Mouse (Mus musculus): ENCODE results near the gene 1810049J17Rik.
"Not testable (repeated sequence)": the region's sequence is repeated elsewhere in the genome, so short reads cannot be mapped to it uniquely, and the experiment has no call there.

1810049J17Rik gene

DNA sequence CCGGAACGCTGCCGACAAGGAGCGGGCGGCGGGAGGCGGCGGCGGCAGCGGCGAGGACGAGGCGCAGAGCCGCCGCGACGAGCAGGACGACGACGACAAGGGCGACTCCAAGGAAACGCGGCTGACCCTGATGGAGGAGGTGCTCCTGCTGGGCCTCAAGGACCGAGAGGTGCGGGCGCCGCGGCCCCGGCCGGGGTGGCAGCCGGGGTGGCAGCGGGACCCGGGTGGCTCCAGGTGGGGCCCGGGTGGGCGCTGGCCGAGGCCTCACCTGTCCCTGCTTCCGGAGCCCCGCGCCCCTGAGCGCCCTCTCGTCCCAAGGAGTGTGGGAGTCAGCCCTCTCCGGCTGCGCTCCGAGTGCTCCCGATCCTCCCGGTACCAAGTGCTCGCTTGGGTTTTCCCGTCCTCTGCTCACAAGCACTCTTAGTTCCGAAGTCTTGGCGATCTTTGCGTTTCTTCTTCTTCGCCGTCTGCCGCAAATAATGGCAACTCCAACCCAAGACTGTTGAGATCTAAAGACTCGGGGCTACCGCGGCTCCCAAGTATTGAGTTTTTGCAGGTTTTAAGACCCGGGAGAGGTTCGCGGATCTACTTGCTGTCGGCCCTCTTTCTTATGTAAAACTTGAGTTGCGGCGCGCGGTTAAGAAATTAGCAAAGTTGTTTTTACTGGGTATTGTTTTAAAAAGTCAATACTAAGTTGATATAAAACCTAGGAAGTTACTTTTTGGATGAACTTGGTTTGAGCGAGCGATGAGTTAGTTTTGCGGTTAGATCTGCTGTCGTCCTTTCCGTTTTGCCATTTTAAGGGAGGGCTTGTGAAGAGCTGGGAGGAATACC lies at the start of gene 1810049J17Rik:
1810049J17Rik (minus strand) TSS at position 112 of the 834 bp plus-strand sequence.
- no peak for DNase-seq (ENCODE audit: low read depth)

DNA sequence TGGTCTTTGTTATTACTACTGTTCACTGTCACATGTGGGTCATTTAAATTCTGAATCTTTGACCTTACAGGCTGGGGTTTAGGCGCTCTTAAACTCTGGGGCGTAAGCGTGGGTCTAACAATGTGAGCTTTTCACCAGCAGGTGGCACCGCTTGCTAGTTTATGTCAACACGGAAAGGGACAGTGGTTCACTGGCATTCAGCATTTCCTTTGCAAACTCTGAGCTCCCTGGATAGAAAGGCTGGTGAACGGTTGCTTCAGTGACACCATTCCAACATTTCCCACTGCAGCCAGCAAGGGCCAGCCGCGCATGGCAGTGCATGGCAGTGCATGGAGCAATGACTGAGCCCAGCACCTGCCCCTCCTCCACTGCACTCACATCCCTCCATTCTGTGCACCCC lies 49.5 kb upstream of the 1810049J17Rik start:
- DNase-seq (ENCODE audit: low read depth): peak; percentile 77

GRCm38 (mm10) chr15:12370096-12370495 lies 48.4 kb upstream of the 1810049J17Rik start:
- DNase-seq (ENCODE audit: low read depth): no peak

DNA sequence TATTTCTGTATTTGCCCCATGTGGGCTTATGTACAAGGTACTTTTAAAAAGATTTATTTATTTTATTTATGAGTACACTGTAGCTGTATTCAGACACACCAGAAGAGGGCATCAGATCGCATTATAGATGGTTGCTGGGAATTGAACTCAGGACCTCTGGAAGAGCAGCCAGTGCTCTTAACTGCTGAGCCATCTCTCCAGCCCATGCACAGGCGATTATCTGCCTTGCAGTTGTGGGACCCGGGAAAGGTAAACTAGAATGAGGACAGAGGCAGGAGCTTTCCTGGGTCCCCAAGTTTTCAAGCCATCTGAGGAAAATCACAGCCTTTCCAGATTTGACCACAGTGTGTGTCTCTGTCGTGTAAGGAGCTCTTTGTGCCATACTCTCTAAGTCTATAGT lies 47.2 kb upstream of the 1810049J17Rik start:
- DNase-seq (ENCODE audit: low read depth): no peak

GRCm38 (mm10) chr15:12368357-12368756 lies 46.7 kb upstream of the 1810049J17Rik start:
- DNase-seq (ENCODE audit: low read depth): no peak

DNA sequence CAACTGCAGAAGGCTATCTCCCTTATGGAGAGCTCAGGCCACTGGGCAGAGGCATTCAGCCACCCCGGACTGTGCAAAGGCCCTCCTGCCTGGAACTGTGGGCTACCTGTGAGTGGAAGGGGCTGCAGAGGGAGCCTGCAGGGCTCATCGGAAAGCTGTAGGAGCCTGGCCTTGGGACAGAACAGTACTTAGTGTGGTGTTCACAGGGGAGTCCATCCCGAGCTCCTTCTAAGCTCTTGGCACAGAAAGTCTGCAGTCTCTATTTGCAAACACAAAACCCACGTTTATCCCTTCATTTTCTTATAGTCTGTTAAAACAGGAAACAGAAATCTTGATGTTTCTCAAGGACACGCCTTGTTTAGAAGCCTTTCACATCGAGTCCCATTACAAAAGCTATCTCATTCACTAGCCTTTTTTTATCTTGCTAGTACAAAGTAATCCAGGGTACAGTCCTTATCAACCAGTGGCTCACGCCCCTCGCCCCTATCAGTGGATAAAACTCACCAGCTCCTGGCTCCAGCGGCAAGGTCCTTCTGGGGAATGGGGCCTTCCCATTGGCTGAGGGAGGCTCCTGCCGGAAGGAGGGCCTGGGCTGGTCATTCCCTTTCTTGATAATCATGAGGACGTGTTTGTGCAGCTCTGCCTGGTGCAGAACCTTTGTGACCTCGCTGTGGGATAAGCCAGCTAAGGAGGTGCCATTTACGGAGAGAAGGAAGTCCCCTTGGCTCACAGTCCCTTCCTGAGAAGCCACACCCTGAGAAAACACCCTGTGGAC lies 45.8 kb upstream of the 1810049J17Rik start:
- DNase-seq (ENCODE audit: low read depth): peak; percentile 78

- DNase-seq (ENCODE audit: low read depth): not testable (repeated sequence)
Measured at GRCm38 (mm10) chr15:12366580-12367305, 45.0 kb upstream of the 1810049J17Rik start.

- no peak for DNase-seq (ENCODE audit: low read depth)
Measured at GRCm38 (mm10) chr15:12366072-12366469, 44.4 kb upstream of the 1810049J17Rik start.

- no peak for DNase-seq (ENCODE audit: low read depth)
Measured at GRCm38 (mm10) chr15:12365416-12366071, 43.8 kb upstream of the 1810049J17Rik start.

DNA sequence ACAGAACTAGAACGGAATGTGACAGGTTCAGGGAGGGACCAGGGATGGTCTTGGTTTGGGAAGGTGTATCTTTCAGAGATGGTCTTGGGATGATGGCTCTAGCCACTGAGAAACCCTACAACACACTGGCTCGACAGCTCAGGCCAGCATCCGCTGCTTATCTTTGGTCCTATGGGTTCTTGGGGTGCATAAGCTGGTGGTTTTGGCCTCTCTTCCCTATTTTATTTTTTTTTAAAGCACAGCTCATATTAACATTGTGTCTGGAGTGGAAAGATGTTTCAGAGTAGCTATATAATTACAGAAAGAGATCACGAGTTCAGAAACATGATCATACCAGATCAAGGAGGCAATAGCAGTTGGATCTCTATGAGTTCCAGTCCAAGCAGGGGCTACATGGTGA lies 42.4 kb upstream of the 1810049J17Rik start:
- DNase-seq (ENCODE audit: low read depth): no peak

- no peak for DNase-seq (ENCODE audit: low read depth)
Measured at GRCm38 (mm10) chr15:12362701-12363040, 41.0 kb upstream of the 1810049J17Rik start.

GRCm38 (mm10) chr15:12362001-12362700 lies 40.5 kb upstream of the 1810049J17Rik start:
- DNase-seq (ENCODE audit: low read depth): no peak

DNA sequence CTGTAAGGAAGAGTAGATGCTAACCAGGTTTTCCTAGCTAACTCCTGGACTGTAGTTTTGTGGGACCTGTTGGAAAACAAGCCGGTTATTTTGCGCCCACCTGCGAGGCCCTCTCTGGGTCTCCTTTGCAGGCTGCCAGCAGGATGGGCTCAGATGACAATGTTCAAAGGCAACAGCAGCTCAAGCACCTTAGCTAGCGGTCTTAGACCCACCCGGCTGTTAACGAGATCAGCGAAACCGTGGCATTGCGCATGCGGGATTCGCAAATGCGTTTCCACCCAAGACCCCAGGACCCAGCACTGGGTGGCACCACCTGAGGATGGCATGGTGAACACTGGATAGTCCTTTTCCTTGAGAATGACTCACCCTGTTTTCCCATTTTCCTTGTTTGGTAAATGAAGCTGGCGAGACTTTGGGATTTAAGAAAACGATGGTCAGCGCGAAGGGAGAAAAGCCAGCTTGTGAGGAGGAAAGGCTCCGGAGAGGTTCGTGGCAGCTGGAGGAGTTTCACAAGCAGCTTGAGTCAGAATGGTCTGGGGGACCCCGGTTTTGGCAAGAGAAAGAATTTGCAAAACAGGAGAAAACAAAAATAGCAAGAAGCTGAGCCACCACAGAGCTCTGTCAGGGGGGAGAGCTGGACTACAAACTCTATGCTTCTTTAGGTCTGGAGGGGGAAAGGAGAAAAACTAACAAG lies 39.0 kb upstream of the 1810049J17Rik start:
- DNase-seq (ENCODE audit: low read depth): no peak

DNA sequence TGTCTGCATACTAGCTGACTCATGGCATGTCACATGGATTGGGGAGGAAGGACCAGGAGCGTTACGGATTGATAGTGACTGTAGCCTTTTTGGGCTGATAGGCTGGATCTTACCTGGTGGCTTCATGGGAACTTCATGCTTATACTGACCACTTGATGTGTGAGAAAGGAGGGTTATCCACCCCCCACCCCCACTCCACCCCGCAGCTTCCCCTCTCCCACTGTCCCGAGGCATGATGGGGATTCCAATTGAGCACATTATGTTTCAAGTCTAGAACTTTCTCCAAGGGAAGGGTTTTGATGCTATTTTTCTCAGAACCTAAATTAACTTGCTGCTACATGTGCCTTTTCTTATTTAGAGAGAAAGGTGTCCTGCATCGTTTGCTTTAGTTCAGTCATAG lies 36.7 kb upstream of the 1810049J17Rik start:
- no peak for DNase-seq (ENCODE audit: low read depth)

DNA sequence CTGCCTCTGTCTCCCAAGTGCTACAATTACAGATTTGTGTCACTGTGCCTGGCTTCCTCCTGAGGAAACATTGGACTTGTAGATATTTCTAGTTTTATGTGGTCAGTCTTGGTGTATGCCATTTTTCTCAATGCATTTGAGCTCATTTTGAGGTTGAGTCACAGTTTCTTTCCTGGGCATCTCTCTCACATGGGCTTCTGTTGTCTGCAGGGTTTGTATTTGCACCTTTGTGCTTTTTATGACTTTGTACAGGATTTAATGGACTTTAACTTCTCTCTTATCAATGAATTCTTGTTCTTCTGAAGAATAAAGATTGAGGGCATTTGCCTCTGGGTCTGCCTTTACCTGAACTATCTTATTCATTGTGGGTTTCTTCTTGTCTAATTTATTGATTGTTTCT lies 35.8 kb upstream of the 1810049J17Rik start:
- no peak for DNase-seq (ENCODE audit: low read depth)

DNA sequence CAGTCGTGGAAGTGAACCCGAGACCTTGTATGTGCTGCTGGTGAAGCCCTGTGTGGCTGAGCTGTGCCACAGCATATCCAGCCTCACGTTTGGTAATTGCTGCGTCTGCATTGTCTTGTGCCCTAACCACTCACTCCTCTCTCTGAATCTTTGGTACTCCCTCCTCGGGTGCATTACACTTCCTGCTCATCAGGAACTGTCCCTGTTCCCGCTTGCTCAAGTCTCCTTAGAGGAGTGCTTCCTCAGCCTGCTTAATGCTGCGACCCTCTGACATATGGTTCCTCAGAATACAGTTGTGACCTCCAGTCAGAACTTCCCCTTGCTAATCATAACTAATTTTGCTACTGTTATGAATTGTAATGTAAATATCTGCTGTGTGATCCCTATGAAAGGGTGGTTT lies 34.2 kb upstream of the 1810049J17Rik start:
- DNase-seq (ENCODE audit: low read depth): no peak

- no peak for DNase-seq (ENCODE audit: low read depth)
Measured at GRCm38 (mm10) chr15:12355261-12355660, 33.6 kb upstream of the 1810049J17Rik start.

DNA sequence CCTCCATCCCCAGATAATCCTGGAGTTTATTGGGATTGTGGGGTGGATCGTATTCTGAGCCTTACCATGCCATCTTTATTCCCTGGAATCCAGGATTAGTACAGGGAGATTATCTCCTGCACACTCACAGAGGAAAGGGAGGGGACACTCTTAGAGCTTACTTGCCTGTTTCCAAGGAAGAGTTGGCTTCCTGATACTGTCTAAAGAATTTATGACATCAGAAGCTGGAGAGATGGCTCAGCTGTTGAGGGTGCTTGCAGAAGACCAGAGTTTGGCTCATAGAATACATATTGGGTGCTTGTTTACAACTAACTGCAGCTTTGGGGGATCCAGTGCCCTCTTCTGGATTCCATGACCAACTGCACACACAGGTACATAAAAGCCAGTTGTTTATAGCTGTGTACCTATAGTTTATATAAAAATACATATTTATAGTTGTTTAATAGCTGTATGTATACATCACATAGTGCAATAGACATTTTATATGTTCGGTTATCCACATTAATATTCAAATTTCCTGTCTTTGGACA lies 32.6 kb upstream of the 1810049J17Rik start:
- no peak for DNase-seq (ENCODE audit: low read depth)

- DNase-seq (ENCODE audit: low read depth): no peak
Measured at GRCm38 (mm10) chr15:12351470-12351869, 29.8 kb upstream of the 1810049J17Rik start.

DNA sequence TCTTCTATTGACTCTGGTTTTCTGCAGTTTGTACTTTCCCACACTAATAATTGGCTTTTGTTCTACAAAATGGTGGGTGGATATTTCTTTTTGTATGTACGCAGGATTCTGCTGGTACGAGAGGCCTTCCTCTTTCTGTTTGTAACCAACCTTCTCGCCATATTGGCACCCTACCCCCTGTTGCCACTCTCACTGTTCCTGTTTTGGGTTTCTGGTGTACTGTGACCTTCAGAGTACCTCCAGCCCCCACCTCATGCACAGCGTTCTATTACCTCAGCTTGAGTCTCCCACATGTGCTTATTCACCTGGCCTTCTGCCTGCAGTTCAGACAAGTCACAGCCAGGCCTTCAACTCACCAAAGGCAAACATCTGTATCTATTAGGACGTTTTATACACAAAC lies 28.1 kb upstream of the 1810049J17Rik start:
- no peak for DNase-seq (ENCODE audit: low read depth)

- DNase-seq (ENCODE audit: low read depth): no peak
Measured at GRCm38 (mm10) chr15:12348950-12349349, 27.3 kb upstream of the 1810049J17Rik start.
